ENCODE assay signal across 28 mouse cellular contexts in genomic region chr14:98089246-98089645, GRCm38 (mm10).
"Had no signal": no experiment of that assay in that cellular context is flagged by ENCODE, and none has a peak within 500 bp of the region (broad histone marks: within the 10 kb centered on the region; RNA-seq: fewer than 3 reads in every experiment).

No protein-coding gene starts in this region.

- DNase-seq: left cerebral cortex, postnatal 4 days; liver; liver, embryonic 13.5 days; liver, postnatal 0 days; lung, adult 18-20 months; lung, embryonic 14.5 days; lung, postnatal 10 days; lung, postnatal 14 days; lung, postnatal 36 days; lung, postnatal 4 days; midbrain, embryonic 14.5 days had no signal

- ATAC-seq: liver, embryonic 12.5 days; liver, postnatal 0 days; lung, postnatal 0 days; midbrain, embryonic 13.5 days; midbrain, embryonic 15.5 days; midbrain, embryonic 16.5 days had no signal

- H3K4me3 ChIP-seq: limb, embryonic 10.5 days; limb, embryonic 12.5 days; limb, embryonic 13.5 days; limb, embryonic 15.5 days; liver, embryonic 12.5 days; liver, embryonic 13.5 days; liver, embryonic 15.5 days; lung, embryonic 15.5 days; megakaryocyte, embryonic 14.5 days; midbrain, embryonic 10.5 days; midbrain, embryonic 12.5 days; midbrain, embryonic 13.5 days; midbrain, embryonic 15.5 days; myocyte; neural tube, embryonic 12.5 days; neural tube, embryonic 13.5 days had no signal

- H3K4me1 ChIP-seq: limb, embryonic 12.5 days; limb, embryonic 13.5 days; limb, embryonic 15.5 days; liver, embryonic 12.5 days; liver, embryonic 13.5 days; liver, embryonic 15.5 days; lung, embryonic 15.5 days; megakaryocyte, embryonic 14.5 days; midbrain, embryonic 10.5 days; midbrain, embryonic 13.5 days; midbrain, embryonic 15.5 days; neural tube, embryonic 12.5 days; neural tube, embryonic 13.5 days had no signal
